Mouse (Mus musculus) cerebellum, adult (tissue): ENCODE measurements around the gene Poc1a.

Experiments
- ATAC-seq: cut with Nextera tagmentation; 2 replicates; pipeline ENCODE4 v1.9.2; 2017; ENCODE audit warnings: mild to moderate bottlenecking, moderate library complexity, mixed read lengths; ENCODE audit not compliant: insufficient number of reproducible peaks, low FRiP score, low TSS enrichment

The Poc1a gene

GRCm38 (mm10) chr9:106263381-106263924 is 17.4 kb upstream of the Poc1a start:
- no peak for ATAC-seq

GRCm38 (mm10) chr9:106265358-106266075 is 15.3 kb upstream of the Poc1a start:
- no peak for ATAC-seq

- no peak for ATAC-seq
Observed at GRCm38 (mm10) chr9:106266936-106267657, 13.8 kb upstream of the Poc1a start.

- no peak for ATAC-seq
Observed at GRCm38 (mm10) chr9:106268421-106268820, 12.4 kb upstream of the Poc1a start.

- ATAC-seq, result no peak
Observed at GRCm38 (mm10) chr9:106269076-106269788, 11.6 kb upstream of the Poc1a start.

GRCm38 (mm10) chr9:106269879-106270278 is 11.0 kb upstream of the Poc1a start:
- ATAC-seq, result no peak

GRCm38 (mm10) chr9:106270656-106271055 is 10.2 kb upstream of the Poc1a start:
- no peak for ATAC-seq

- ATAC-seq, result no peak
Observed at GRCm38 (mm10) chr9:106272288-106272687, 8.6 kb upstream of the Poc1a start.

GRCm38 (mm10) chr9:106273276-106273675 is 7.6 kb upstream of the Poc1a start:
- no peak for ATAC-seq

- no peak for ATAC-seq
Observed at GRCm38 (mm10) chr9:106273791-106274190, 7.1 kb upstream of the Poc1a start.

GRCm38 (mm10) chr9:106274652-106275180 is 6.1 kb upstream of the Poc1a start:
- no peak for ATAC-seq

GRCm38 (mm10) chr9:106275806-106276205 is 5.1 kb upstream of the Poc1a start:
- ATAC-seq, result no peak

- ATAC-seq, result peak; percentile 49
Observed at GRCm38 (mm10) chr9:106280386-106280785, 475 bp upstream of the Poc1a start.

- no peak for ATAC-seq
Observed at GRCm38 (mm10) chr9:106282024-106282423, 1.2 kb downstream of the Poc1a start.

GRCm38 (mm10) chr9:106287165-106287564 is 6.3 kb downstream of the Poc1a start:
- ATAC-seq, result no peak

- ATAC-seq, result 0 out of 2 replicates have a peak, but pooled peaks have one; percentile 64
Observed at GRCm38 (mm10) chr9:106288864-106289263, 8.0 kb downstream of the Poc1a start.

- ATAC-seq, result no peak
Observed at GRCm38 (mm10) chr9:106289841-106290240, 9.0 kb downstream of the Poc1a start.

GRCm38 (mm10) chr9:106290636-106291122 is 9.8 kb downstream of the Poc1a start:
- ATAC-seq, result no peak

- ATAC-seq, result no peak
Observed at GRCm38 (mm10) chr9:106293569-106294156, 12.8 kb downstream of the Poc1a start.

- ATAC-seq, result no peak
Observed at GRCm38 (mm10) chr9:106296637-106297174, 15.8 kb downstream of the Poc1a start.
